ENCODE assay signal across 8 mouse cellular contexts in the genomic region with DNA sequence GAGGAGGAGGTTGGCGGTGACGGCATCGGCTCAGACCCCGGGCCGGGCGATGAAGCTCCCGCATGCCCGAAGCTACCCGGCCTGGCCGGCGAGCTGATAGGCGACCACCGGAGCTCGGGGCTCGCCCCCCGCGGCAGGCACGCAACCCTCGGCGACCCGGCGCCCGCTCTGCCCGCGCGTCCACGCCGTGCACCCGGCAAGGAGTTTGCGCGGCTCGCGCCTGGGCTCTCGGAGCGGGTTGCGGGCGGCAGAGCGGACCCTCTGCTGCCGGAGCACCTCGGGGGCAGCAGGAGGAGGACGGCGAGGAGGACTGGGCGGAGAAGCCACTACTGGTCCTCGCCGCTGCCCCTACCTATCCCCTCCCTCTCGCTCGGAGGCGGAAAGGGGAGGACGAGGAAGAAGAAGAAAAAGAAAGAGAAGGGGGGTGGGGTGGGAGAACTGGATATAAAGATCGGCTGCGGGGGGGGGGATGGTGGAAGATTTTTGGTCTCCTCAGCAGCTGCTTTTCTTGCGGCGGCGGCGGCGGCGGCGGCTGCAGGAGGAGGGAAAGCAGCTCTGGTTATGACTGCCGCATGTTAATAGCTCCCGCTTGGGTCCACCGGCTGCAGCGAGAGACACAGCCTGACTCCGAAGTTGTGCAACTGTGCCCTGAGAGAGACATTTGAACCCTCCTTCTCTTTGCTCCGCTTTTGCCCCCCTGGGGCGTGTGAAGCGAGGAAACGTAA. TPM values are rescaled to one million over a fixed set of nuclear protein-coding genes. Genes with fewer than 3 reads are reported as not detected.
DNase-seq lines count a peak whose midpoint lies in the region; ATAC-seq and TF ChIP-seq lines count a peak whose summit lies in the region.

No protein-coding gene starts in this region.

- peak overlapping the region; percentile 98 for H3K27ac ChIP-seq in forebrain, embryonic 14.5 days (ENCODE audit: low read depth, low read length)
- peak overlapping the region; percentile 81 for H3K27ac ChIP-seq in lung, embryonic 14.5 days (ENCODE audit: low read depth)

- peaks cover 6% of the 10 kb centered on the region; the same call in 1 of the 2 replicates for H3K4me1 ChIP-seq in forebrain, embryonic 14.5 days (ENCODE audit: control insufficient read depth, insufficient read depth, low read length)
- no peaks in the 10 kb centered on the region; the same call in 1 of the 2 replicates for H3K4me1 ChIP-seq in lung, embryonic 14.5 days (ENCODE audit: insufficient read depth)

- no peak for TF ChIP-seq CTCF in lung, embryonic 14.5 days (IDR thresholded peaks at IDR 0.05; ENCODE audit: low read depth)

- DNase-seq in NIH3T3 (ENCODE audit: low read depth) = peak; percentile 70
- peak; percentile 40 for DNase-seq in cerebellum, adult 11 months
- peak; percentile 79 for DNase-seq in forebrain, embryonic 14.5 days (ENCODE audit: low spot score)
- peak; percentile 3 for DNase-seq in heart, postnatal 25 days (ENCODE audit: low spot score)
- peak; percentile 44 for DNase-seq in layer of hippocampus, adult 9-11 months
- peak; percentile 82 for DNase-seq in lung, embryonic 14.5 days
- peak; percentile 40 for DNase-seq in ovary, postnatal 10 days (ENCODE audit: low spot score)
- no peak for DNase-seq in thymus, postnatal 25 days

- 0% methylated on average over 58 of the region's 67 CpGs for WGBS in forebrain, embryonic 14.5 days
- WGBS in lung, embryonic 14.5 days = under 1% methylated on average over 64 of the region's 67 CpGs

- H3K36me3 ChIP-seq in forebrain, embryonic 14.5 days (ENCODE audit: control insufficient read depth, insufficient read depth, low read length) = no peaks in the 10 kb centered on the region
- no peaks in the 10 kb centered on the region for H3K36me3 ChIP-seq in lung, embryonic 14.5 days (ENCODE audit: insufficient read depth)

- H3K9ac ChIP-seq in forebrain, embryonic 14.5 days (ENCODE audit: low read length) = peak overlapping the region; percentile 88
- peak overlapping the region; percentile 72 for H3K9ac ChIP-seq in lung, embryonic 14.5 days

- peak; percentile 47 for ATAC-seq in forebrain, embryonic 14.5 days
- ATAC-seq in lung, embryonic 14.5 days (ENCODE audit: insufficient read depth) = peak; percentile 35

- intact Hi-C loops in heart, postnatal 25 days (cut with DNase I) = no loop called here

- H3K27me3 ChIP-seq in forebrain, embryonic 14.5 days (replicated peaks; ENCODE audit: control insufficient read depth, insufficient read depth, low read length) = peaks cover 10% of the 10 kb centered on the region; the same call in 1 of the 2 replicates
- peaks cover 4% of the 10 kb centered on the region; the same call in 1 of the 2 replicates for H3K27me3 ChIP-seq in lung, embryonic 14.5 days (ENCODE audit: insufficient read depth, low read length)

- H3K4me2 ChIP-seq in forebrain, embryonic 14.5 days (ENCODE audit: low read length) = peak overlapping the region; percentile 74
- peak overlapping the region; percentile 89 for H3K4me2 ChIP-seq in lung, embryonic 14.5 days

- peak overlapping the region; percentile 68 for H3K4me3 ChIP-seq in forebrain, embryonic 14.5 days (ENCODE audit: low read depth, low read length)
- H3K4me3 ChIP-seq in lung, embryonic 14.5 days (ENCODE audit: low read depth, low read length) = peak overlapping the region; percentile 62

- no peaks in the 10 kb centered on the region for H3K9me3 ChIP-seq in forebrain, embryonic 14.5 days (replicated peaks; ENCODE audit: control insufficient read depth, low read length)
- H3K9me3 ChIP-seq in lung, embryonic 14.5 days (ENCODE audit: low read depth, low read length) = no peaks in the 10 kb centered on the region

RNA-seq across cellular contexts. Expression of gene Adgrl3, which starts 0.5 kb away (rescaled TPM):
- 24.5 and 36.4 TPM in 2 replicates for polyA plus RNA-seq in forebrain, embryonic 14.5 days (2014; fragmentation: Nextera tagmentation; extraction: Ambion mirVana)
- 1 to 10 TPM; 3.7 to 4.3 TPM for total RNA-seq in heart, postnatal 25 days (2021)
- polyA plus RNA-seq in lung, embryonic 14.5 days (2014; fragmentation: Nextera tagmentation; extraction: Ambion mirVana) = 19.0 and 19.6 TPM in 2 replicates
